Mouse (Mus musculus) B cell, adult 2 months (primary cell): ENCODE measurements around the gene Atp6v1g3.
A peak's percentile ranks its signal among the peaks of the same experiment; 100 is the strongest.

ENCODE experiments used
- DNase-seq, 2 experiments: peaks; one replicate each; pipeline ENCODE4 v3.0.0; 2022

The Atp6v1g3 gene

DNA sequence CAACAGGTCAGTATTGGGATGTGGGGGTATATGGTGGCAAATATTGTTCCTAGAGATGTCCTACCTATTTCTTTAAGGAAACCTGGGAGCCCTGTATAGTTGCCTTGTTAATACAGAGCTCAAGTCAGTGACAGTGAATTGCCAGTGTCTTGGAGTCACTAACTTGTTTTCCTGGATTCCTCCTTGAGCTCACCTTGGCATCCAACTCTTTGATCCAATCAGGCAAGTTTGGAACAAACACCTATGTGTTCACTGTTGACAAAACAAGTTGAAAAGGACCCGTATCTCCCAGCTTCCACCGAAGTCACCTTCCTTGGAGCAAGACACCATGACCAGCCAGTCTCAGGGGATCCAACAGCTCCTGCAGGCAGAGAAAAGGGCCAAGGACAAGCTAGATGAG is at the start of gene Atp6v1g3:
Gene Atp6v1g3 (plus strand): TSS at position 301 of the 400 bp plus-strand sequence.
- no peak for DNase-seq

- no peak for DNase-seq
Observed at GRCm38 (mm10) chr1:138233051-138233450, 40.5 kb upstream of the Atp6v1g3 start.

DNA sequence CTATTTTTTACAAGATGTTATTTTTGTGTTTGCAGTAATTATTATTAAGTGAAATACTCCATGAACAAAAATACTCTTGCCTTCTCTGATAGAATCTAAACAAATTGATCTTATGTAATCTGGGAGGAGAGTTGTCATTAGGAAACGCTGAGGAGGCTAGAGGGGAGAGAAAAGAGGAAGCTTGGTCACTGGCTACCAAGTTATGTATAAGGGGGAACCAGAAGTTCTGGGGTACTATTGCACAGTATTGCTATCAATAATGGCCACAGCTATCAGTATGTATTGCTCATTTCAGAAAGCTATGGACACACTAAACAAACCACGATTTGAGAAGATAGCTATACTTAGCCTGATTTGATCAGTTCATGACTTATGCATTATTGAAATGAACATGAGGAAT is 36.3 kb upstream of the Atp6v1g3 start:
- DNase-seq = no peak

- peak in 1 of 2 experiments; percentile 35 for DNase-seq
Observed at GRCm38 (mm10) chr1:138243947-138244346, 29.6 kb upstream of the Atp6v1g3 start.

GRCm38 (mm10) chr1:138244485-138244884 is 29.1 kb upstream of the Atp6v1g3 start:
- DNase-seq = no peak

DNA sequence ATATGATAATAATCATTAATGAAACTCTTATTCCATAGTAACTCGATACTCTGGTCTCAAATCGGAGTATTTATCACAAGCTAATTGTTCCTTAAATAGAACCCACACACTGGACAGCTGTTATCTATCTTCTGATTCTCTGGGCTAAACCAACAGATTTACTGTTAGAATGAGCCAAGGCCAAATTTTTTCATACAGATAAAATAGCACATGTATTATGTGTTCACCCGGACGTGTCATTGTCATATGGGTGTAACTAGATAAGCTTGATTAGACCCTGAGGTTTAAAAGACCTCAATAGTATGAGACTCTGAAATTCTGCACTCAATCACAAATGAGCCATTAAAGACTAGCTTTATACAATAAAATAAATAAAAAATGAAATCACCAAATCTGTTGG is 28.4 kb upstream of the Atp6v1g3 start:
- no peak for DNase-seq

DNA sequence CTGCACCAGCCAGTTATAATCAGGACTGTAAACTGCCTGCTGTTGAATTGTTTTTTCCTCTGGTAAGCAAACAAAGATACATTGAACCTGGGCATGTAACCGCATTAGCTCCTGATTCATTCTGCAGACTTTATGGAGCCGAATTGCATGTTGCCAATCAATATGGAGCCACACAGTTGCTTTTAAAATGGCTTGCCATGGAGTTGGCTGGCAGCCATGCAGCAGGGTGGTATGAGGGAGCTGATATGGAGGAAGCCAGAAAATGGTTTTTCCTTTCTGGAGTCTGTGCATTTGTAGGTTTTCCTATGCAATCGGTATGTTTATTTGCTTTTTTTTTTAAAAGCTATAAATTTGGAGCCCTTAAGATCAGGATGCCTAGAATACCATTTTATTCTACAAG is 28.0 kb upstream of the Atp6v1g3 start:
- DNase-seq = no peak

DNA sequence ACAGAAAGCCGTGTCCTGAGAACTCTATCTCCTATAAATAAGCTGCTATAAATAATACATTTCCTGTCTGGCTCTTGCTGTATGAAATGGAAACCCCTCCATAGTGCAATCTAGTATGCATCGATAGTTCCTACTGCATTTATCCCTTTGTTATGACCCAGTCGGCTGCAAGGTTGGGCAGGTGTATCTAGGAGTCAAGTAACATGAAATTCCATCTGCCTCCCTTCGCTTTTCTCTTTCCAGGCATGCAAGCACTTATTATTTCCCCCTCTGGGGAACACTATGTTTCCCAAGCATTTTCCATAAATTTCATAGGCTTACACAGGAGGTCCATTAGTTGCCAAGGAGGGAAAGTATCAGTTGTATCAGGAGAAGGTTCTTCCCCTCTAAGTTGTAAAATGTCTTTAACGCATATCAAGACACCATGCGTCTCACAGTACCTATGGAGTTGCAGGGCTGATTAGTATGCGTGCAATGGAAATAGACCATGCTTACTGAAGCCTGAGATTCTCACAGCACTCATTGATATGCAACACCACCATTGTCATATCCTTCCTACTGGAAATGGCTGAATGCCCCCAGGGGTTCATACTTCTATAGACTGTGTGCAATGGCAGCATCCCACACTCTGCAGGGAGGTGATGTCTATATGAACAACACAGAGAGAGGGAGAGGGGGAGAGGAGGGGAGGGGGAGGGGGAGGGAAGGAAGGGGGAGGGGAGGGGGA is 26.9 kb upstream of the Atp6v1g3 start:
- peak; percentile 37 to 57 for DNase-seq

DNA sequence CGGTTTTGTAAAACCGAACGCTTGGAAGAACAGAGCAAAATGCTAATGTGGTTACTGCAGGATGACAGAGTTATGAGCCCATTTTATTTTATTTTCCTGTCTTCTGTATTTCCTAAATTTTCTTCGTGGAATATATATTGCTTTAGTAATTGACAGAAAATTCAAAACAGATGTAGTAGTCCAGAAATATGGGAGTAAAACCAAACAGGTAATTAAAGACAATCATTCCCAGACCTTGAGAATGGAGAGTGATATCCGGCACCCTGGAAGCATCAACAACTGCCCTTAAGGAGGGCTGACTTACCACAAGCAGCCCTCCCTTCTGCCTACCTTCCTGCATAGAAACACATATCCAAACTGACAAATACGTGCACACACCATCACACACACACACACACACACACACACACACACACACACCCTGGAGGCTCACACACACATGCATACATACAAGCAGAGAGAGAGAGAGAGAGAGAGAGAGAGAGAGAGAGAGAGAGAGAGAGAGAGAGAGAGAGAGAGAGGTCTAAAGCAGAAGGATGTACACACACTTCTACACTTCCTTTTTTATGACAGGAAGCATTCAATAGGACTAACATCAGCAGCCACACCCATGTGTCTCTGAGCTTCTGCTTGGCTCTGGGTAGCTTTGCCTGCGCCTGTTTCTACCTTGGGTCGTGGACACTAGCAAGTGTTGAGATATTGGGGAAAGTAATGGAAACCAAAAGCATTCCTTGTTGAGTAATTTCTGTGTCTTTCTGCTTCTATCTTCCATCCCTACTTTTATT is 25.6 kb upstream of the Atp6v1g3 start:
- peak; percentile 60 to 66 for DNase-seq

- peak; percentile 63 to 69 for DNase-seq
Observed at GRCm38 (mm10) chr1:138248770-138249169, 24.8 kb upstream of the Atp6v1g3 start.

GRCm38 (mm10) chr1:138250951-138251350 is 22.6 kb upstream of the Atp6v1g3 start:
- DNase-seq = no peak

DNA sequence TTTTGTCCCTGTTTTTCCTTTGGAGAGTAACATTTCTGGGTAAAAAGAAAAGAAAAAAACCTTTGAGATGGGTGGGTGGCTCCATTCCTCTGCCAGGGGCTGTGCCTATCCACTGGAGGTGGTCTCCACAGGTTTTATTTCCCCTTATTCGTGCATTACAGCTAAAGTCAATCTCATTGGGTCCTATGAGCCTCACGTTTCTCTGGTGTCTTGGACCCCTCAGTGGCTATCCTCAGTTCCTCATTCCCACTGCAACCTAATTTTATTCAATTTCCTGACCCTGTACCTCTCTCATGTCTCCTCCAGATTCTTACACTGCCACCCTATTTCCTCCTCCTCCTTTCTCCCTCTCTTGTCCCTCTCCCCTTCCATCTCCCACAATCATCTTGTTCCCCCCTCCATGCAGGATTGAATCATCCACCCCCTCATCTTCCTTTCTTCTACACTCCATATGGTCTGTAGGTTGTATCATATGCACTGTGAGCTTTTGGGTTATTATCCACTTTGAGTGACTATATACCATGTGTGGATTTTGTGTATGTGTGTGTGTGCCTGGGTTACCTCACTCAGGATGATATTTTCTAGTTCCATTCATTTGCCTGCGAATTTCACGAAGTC is 17.3 kb upstream of the Atp6v1g3 start:
- DNase-seq = no peak

- no peak for DNase-seq
Observed at GRCm38 (mm10) chr1:138258758-138259157, 14.8 kb upstream of the Atp6v1g3 start.

DNA sequence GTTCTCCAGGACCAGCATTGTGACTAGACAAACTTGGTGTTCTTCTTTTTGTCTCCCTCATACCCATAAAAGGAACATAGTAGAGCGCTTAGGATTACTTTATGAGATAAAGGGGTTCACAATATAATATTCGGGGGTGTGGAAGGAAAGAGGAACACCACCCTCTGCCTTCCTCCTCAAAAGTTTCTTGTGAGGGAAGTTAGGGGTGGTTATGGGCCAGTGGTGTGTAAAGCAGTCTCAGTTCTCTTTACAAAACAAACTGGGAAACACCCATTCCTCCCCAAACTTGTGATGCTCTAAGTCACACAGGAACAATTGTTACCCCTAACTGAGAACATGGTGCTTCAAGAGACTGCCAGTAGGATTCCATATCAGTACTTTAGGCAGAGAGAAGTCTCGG is 12.0 kb upstream of the Atp6v1g3 start:
- peak; percentile 52 to 62 for DNase-seq

- DNase-seq = no peak
Observed at GRCm38 (mm10) chr1:138262408-138262807, 11.1 kb upstream of the Atp6v1g3 start.

DNA sequence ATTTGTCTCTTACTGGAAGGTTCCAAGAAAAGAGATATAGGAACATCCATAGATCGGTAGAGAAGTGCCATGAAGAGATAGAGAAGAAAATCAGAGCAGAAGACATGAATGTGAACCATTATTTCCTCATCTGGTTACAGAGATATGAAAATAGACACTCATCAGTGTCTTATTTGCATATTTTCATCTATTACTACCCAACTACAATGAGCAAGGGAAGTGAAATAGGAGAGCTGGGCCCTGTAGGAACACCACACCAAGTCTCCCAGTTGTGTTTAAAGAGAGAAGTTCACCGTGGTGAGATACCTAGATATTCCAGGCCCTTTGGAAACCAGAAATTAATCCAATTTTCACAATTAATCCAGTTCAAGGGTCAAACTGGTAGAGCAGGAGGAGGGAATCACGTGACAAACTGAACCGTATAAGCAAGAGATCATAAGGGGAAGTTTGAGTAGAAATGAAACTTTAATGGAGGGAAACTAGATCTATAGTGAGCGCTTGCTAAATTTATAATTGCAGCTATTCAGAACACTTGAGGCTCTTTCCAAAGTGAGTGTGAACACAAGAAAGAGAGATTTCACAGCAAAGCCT is 6.0 kb upstream of the Atp6v1g3 start:
- peak; percentile 74 to 77 for DNase-seq

- DNase-seq = no peak
Observed at GRCm38 (mm10) chr1:138274930-138275329, 1.4 kb downstream of the Atp6v1g3 start.

DNA sequence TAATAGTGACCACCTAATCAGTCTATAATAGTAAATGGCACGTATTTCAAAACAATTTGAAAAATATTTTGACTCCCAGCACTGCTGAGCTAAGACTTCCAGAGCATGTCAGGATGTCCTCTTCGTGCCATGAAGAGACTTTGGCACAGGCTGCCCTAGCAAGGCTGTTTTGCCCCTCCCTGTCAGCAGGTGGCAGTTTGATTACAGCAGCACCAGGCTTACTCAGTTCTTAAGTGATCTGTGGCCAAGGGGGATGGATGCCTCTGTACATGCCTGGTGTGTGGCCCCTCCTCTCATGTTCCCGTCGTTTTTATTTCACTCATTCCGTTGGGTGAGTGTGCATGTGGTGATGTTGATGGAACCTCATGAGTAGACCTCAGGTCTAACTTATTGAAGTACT is 2.3 kb downstream of the Atp6v1g3 start:
- peak; percentile 64 to 65 for DNase-seq

DNA sequence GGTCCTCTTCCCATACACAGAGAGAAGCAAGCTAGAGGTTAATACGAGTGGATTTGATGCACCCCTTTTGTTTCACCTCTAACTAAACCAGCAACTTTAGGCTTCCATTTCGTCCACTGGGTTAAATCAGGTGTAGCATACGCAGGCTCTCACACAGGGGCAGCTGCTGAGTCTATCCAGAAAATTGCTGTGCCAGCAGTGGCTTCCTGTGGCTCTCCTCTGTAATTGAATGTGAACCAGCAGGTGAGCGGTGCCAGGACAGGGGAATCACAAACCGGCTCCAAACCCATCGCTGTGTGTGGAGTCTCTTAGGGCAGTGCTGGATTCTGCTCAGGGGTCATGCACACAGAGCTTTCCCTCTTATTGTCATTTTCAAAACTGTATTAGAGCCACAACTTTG is 7.6 kb downstream of the Atp6v1g3 start:
- DNase-seq = no peak

DNA sequence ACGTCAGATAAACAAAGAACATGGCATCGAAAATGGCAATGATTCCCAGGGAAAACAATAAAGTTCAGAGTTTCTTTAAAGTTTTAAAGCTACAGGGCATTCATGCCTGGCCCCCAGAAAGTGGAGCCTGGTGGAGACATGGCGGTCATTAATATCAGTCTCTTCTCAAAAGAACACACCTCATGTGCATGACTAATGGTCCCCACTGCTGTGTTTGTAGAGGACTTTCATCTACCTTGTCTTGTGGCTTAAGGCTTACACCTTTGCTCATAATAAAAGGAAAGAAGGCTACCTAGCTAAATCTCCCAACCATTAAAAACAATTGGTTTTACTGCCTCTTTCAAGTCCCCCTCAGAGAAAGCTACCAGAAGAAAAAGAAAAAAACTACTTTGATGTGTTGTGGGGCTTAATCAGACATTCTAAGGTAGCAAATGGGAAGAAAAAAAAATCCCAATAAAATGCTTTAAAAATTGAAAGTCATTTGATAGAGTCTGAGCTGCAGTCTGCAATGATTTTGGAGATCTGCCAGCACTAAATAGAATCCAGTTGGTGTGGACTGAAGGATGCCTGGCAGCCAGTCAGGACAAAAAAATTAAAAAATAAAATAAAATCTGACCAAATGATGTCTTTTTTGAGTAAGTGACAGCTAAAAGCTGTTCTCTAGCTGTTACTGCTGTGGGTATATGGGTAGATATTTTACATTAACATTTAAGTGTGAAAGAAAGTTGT is 9.0 kb downstream of the Atp6v1g3 start:
- no peak for DNase-seq

- no peak for DNase-seq
Observed at GRCm38 (mm10) chr1:138287665-138288064, 14.1 kb downstream of the Atp6v1g3 start.

DNA sequence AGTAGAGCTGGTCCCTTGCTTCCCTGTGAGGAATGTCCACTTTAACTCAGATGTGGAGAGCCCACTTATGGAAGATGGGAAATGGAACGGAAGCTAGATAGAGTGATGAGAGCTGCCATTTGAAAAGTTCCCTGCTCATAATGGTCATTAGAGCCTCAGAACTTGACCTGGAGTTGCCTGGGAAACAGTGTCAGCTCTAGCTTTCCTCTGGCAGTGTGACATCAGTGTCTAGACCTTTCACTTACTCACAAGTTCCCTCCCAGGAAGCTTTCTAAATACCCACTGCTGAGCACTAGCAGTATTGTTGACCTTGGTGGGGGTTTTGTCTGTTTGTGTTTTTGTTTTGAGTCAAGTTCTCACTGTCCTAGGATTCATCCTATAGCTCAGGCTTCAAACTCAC is 15.2 kb downstream of the Atp6v1g3 start:
- DNase-seq = no peak
